Mouse (Mus musculus): ENCODE measurements around the gene Irf2bpl.
A peak's percentile ranks its signal among the peaks of the same experiment; 100 is the strongest.

Irf2bpl gene

DNA sequence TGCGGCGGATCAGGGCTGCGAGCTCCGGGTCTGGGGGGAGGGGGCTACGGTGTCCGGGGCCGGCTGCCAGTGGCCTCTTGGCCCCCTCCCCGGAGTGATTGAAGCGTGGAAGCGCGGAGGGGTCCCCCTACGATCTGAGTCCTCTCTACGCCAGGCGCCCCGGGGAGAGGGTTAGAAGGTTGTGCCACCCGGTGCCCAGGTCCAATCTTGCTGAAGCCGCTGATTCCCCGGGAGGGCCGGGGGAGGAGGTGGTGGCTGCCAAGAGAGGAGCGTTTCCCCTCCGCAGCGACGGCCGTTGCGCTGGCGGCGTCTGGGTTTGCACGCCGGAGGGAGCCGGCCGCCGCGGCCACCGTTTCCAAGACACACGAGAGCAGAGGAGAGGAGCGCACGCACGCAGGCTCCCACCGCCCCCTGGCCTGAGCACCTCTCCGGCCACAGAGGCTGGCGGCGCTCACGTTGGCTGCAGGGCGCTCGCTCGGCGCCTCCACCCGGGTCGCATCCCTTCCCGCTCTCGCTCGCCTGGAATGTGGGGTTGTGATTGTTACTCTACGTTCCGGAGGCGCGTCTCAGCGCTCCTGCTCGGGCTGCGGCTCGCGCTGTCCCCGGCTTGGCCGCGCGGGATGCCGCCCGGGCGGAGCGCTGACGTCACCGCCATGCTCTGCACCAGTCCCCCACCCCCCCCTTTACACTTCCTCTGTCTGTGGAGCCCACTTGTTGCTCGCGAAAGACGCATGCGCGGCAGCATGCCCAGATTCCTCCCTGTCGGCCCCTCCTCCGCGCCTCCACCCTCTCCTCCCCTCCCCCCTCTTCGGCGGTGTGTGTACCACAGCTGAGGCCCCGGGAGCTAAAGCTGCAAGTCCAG is at the start of gene Irf2bpl:
Irf2bpl (minus strand) TSS at position 602 of the 862 bp plus-strand sequence.
- DNase-seq = peak; percentile 93

DNA sequence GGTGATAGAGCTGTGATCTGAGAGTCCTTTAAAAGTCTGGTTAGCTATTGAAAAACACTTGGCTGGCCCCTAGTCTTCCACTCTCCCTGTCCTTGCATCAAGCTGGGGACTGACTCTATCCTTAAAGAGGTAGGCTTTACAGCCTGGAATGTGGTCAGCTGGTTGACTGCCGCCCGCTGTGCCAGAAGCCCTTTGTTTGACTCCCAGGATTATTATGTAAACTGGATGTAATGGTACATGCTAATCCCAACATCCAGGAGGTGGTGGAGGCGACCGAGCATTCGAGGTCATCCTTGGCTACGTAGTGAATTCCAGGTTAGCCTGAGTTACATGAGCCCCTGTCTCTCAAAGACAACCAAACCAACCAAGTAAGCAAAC is 48.0 kb upstream of the Irf2bpl start:
- no peak for DNase-seq

DNA sequence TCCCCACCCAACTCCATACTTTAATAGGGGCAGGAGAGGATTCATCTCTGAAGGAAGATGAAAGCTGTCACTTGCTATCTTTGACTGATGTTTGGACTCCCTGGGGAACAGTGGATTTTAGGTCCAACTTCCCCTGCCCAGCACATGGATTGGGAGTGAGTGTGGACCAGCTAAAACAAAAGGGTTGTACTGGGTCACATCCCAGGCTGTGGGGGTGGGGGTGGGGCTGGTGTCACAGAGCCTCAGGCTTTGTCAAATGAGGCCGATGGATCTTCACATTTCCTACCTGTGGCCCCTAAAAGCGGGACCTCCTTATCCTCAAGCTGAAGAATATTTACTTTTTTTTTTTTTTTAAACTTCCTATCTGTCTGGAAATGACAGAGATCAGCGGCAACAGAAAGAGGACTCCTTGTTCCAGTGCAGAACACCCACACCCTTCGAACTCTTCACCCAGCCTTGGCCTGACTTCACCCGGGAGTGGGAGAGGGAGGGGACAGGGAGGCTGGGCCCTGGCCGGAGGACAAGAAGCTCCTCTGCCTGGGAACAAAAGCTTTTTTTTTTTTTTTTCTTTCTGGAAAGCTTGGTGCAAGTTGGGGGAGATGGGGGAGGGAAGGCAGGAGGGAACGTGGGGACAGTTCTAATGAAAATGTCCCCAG is 47.4 kb upstream of the Irf2bpl start:
- no peak for DNase-seq

DNA sequence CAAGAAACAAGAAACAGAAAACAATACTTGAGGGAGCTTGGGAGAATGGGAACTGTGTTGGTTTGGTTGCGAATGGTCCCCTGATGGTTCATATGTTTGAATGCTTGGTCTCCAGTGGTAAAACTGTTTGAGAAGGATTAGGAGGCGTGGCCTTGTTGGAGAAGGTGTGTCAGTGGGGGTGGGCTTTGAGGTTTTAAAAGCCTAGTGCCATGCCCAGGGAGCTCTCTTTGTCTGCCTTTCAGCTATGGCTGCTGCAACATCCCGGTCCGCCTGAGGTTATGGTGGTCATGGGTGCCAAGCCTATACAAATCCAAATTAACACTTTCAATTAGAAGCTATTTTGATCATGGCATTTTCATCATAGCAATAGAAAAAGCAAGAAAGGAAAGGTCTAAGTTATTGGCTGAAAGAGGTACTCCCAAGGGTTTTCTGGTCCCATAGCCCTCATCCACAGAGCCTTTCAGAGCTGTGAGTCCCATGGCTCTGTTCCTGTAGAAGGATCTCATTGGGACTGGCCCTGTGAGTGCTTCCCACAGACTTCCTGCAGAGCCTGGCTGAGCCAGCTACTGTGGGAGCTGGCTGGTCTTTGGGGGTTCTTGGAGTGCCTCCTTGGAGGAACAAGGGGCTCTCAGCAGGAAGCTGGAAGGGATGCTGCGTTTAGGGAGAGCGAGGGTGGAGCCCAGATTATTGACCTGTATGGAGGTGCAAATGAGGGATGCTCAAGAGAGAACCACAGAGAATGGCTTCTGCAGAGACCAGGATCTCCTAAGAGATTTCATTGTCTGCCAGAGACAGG is 46.5 kb upstream of the Irf2bpl start:
- no peak for DNase-seq

DNA sequence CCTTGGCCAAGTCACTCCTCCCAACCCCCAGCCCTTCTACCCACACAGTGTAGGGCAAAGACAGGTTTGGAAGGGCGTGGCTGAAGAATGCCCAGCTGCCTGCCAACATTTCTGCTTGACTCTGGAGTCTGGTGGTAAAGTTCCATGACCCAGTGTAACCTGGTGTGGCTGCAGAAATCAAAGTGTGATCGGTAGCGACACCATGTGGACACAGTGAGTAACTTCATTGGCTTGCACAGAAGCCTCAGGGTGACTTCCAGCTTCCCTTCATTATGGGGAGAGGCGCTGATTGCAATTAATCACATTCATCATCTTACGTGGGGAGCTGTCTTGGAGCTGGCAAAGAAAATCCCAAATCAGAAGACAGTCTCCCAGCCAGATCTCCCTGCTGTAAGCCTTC is 39.2 kb upstream of the Irf2bpl start:
- peak; percentile 60 for DNase-seq

DNA sequence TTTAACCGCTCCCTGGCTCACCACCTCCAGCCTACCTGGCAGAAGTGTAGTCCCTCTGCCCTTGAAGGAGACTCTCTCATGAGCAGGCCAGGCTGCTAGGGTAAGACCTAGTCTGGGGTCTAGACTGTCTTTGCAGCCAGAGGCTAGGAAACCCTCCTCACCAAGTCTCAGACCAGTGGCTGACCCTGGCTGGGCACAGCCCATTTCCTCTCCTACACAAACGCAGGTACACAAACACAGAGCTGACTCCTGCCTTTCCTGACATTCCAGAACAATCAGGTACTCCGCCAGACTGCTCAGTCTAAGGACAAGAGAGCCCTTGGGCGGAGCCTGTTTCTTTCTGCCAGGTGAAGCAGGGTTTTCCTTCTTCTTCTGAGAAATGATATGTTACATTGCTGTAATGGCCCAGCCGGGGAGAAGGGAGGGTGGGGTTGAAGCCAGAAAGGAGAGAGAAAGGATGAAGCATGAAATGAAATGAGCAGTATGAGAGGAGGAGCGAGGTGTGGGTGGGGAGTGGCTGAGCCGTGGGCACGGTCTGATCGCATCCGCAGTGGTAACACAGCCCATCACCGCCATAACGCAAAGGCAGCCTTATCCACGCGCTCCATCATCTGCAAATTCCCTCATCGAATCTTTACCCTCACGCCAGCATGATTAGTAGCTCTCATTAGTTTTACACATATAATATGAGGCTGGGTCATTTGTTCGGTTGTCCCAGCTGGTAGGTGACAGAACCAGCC is 34.6 kb upstream of the Irf2bpl start:
- DNase-seq = no peak

DNA sequence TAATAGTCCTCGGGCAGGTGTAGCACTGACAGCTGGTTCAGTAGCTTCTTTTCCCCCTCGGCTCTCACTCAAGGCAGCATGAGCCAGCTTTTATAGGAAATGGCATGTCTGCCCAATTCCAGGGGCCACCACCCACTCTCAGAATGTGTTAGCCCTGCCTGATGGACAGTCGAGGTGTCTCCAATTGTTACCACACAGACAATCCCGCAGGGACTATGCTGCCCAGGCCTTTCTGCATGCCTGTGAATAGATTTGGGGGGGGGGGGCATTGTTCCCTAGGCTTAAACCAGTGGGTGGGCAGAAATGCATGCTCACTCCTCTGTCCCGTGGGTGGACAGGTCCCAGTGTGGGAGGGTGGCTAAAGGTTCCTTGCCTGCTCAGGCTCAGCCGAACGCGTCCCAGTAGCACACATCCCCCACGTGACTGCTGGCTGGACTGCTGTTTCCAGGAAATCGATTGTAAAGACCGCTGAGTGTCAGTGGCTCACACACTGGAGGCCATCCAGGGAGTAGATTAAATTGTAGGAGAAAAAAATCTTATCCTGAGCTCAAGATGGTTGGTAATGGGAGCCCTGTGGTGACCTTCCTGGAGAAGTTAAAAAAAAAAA is 33.9 kb upstream of the Irf2bpl start:
- peak; percentile 53 for DNase-seq

DNA sequence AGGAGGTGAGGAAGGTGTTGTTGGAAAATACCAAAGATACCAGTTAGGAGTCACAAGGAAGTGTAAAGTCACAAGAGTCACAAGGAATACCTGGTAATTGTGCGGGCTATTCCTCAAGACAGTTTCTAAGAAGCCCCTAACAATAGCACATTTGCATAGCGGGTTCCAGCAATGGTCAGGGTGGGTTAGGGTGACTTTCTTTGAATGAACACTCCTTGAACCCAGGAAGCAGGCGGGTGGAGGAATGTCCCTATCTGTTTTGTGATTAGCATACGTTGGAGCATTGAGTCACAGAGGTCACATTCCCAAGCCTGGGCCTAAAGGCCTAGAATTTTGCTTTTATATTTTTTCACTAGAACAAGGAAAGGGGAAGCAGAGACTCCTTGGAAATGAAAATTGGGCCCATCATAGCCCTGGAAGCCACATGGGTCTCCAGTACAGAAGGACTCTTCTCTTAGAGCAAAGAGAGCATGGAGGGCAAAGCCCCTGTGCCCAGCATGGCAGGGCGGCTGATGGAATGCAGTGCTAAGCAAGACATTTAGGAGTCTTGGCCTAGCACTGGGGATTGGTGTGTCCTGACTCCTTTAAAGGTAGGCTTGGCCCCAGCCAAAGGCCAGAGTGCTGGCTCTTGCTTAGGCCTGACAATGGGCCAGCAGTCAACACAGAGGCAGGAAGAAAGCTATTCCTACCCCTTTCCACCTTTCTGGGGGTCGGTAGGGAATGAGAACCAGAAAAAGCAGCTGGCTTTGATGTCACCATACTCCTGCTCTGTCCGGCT is 32.4 kb upstream of the Irf2bpl start:
- DNase-seq = no peak

DNA sequence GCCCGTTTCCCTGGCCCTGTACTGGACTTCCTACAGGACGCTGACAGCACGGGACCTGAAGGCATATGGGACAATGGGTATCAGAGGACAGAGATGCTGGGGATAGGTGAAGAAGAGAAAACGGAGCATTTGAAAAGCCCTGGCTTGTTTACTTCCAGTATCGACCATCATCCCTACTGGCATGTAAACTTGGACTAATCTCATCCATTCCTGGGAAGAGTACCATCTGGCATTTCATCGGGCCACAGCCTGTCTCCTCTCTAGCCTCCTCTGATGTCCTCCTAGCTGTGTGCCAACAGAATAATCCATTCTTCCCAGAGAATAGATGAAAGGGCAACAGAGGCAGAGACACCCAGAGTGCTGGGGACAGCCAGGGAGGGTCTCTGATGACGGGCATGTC is 31.0 kb upstream of the Irf2bpl start:
- DNase-seq = no peak

DNA sequence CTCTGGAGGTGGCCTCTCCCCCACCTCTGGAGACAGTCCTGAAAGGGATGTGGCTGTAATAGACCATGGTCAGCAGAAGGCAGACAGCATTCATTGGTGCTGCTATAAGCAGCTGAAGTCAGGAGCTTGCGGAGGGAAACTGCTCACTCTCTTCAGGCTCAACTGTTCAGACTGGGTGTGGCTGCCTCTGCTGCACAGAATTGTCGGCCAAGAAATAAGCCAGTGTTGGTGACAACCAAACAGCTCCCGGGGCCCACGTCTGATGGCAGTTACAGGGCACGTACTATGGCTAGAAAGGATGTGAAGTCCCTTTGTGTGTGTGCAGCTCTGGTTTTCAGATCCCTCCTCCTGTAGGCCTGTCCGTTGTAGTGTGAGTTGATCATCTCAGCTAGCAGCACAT is 30.2 kb upstream of the Irf2bpl start:
- DNase-seq = no peak

DNA sequence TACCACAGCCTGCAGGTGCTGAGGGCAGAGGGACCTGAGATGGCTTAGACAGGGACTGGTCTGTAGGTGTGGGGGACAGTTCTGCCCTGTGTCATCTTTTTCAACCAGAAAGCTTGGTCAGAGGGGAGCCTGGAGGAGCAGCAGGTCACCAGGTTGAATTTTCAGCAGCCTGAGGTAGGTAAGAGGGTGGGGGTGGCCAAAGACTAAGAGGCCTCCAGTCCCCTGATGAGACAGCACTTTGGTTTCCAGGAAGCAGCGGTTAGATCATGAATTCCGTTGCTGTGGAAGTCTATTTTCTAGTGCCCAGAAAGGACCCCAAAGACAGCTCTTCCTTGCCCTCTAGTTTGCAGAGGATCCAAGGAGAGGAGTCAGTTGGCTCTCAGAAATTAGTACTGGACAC is 29.8 kb upstream of the Irf2bpl start:
- no peak for DNase-seq

DNA sequence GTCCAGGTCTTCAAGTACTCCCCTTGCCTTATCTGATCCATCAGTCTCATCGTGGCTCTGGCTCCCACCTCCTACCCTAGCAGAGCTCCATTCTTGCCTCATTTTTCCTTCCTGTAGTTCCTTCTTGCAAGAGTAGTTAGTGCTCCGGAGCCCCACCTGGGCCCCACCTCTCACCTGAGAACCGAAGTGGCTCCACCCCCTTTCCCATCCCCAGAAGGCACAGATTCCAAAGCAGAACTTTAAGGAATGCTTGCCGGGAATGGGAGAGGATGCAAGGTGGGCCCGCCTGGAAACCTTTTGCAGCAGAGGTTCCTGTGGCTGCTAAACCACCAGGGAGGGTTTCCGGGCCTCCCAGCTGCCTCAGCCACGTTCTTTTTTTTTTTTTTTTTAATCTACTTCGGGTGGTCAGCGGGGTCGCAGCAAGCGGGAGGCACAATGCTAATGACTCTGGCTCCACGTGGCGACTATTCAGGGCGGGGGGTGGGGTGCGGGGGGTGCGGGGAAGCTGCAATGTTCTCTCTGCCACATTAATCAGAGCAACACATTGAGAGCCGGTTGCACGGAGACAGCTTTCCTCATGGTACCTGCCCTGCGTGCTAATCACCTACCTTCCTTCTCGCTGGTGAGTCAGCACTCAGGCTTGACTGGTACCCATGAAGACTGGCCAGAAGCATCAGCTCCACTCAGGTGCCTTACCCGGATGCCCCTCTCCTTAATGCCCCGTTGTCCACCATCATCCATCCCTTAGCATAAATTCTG is 27.9 kb upstream of the Irf2bpl start:
- DNase-seq = no peak

DNA sequence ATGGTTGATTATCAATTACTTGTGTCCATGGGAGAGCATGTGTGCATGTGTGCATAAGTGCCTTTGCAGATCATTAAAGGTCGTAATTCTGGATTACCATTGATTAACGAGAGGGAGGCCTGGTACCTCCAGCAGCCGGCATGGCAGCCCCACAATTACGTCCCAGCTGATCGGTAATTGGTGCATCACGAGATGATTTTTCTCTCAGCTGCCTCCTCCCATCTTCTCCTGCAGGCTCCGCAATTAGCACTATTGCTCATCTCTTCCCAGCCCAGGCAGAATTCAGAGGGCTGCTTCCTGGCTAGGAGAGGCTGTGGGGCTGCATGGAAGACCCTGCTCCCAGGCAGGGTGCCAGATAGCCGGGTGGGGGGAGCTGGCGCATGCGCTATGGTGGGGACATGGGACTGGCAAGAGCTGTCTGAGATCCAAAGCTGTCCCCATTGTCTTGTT is 26.9 kb upstream of the Irf2bpl start:
- no peak for DNase-seq

DNA sequence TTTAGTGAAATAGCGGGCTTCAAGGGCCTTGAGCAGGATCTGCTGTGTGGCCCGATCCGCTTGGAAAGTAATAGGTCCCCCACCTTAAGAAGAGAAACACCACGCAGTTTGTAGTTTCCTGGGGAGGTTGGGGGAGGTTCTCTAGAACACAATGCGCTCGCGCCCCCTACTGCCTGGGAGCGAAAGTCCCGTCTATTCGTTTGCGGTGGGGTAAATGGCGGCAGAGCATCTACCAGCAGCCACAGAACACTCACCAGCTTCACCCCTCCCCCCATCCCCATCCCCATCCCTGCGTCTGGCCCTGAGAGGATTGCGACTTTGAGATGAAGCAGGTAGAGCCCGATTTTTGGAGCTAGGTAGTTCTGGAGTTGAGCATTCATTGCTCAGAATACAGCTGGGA is 21.8 kb upstream of the Irf2bpl start:
- peak; percentile 83 for DNase-seq

DNA sequence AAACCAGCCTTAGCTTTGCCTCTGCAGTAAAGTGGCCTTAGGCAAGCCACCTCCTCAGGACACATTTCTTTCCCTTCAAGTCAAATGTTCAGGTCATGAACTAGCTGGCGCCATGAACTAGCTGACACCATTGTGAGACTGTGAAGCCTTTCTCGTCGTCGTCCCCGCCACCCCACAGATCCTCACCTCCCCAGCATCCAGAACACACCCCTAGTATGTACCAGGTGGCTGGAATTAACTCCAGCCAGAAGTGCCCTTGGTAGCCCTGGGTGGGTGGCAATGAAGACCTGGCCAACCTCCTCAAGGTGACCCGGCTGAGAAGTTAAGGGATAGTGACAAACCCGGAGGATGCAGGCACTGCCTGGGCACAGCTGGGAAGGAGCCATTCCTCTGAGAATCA is 21.3 kb upstream of the Irf2bpl start:
- DNase-seq = no peak

DNA sequence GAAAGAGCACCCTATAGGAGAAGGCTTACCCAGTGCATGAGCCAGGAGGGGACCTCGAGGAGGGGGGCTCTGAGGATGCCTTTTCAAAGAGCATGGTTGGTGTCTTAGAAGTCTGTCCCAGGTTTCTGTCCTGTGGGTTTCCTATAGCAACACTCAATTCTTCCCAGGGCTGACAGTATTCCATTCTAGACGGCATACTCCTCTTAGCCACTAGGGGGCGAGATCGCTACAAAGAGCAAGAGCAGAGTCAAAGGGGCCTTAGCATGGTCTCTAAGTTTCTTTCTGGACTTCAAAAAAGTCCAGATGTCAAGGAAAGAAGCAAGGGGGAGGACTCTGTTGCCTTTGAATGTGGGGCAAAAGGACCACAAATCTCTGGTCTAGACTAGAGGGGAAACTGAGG is 20.6 kb upstream of the Irf2bpl start:
- DNase-seq = peak; percentile 40

DNA sequence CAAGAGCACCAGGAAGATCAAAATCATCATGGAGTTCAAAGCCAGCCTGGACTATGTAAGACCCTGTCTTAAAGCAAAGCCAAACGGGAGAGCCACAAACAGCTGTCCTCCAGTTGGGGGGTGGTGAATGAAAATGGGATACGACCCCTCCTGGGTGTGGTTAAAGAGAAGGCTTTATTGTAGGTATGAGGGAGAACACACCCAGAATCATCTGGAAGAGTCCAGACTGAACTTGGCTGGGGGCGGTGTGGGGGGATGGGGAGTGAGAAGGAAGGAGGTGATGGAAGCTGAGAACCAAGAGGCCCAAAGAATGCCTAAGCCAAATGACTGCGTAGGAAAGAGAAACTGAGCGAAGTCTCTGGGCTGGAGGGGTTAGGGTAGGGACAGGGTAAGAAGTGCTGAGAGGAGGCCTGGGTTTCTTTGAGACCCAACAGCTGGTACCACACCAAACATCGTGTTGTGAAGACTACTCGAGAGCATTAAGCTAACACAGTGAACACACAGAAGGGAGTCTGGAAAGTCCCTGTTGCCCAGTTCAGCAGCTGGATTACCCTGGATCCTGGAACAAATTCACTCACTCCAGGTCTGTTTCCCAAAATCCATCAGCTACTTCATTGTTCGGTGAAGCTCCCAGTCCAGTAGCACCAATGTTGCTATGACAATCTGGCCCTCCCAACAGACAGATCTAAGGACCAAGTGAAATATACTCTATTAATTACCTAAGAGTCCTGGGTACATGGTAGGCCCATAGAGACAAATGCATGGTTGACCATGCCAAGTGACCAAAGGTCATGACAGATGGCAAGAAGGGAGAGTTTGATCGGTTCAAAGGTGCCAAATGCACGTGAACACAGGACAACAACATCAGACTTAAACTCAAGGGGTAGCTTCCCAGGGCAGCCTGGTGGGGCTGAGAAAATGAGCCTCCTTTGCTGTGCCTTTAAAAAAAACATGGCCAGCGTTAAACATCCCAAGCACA is 19.5 kb upstream of the Irf2bpl start:
- no peak for DNase-seq

DNA sequence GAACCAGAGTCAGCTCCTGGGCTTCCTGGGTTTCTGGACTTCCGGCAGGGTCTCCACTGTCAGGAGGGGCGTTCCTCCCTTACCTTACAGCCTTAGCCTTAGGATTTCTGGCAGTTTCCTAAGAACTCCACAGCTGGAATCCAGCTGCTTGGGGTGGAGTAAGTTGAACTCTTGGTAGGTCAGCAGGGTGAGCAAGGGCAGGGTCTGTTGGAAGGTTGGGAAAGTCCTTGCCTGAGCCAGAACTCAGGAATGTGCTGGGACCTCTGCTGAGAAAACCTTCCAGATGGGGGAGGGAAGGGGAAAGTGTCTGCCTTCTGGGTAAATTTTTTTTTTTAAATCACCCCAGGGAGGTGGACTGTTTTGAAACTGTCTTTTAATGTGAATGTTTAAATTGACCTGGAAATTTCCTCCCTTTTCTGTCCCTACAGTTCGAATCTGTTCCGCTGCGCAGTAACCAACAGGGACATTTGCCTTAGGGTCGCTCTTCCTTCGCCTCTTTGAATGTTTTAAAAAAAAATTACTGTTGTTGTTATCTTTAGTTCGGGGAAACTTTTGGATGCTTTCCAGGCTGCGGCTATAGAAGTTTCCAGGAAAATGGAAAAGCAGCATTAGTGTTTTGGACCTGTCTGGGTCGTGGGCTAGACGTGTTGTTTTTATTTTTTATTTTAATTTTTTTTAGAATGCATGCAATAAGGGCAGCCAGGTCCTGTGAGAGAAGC is 15.0 kb upstream of the Irf2bpl start:
- DNase-seq = no peak

DNA sequence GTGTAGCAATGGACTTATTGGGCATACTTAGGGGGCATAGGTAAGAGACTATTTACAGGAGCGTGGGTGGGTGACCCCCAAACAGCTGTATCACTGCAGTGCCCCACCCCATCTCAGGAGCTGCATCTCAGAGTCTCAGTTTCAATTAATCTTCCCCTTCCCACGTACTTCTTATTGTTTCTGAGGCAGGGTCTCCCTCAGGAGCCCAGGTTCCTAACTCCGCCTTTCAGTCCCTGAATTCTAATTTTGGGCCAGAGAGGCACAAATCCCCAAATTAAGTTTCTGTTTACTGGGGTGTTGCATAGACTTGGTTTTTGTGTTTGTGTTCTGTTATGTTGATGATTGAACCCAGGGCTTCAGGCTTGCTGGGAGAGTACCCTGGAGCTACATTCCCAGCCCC is 13.8 kb upstream of the Irf2bpl start:
- DNase-seq = no peak
